Mouse (Mus musculus): Measurements from ENCODE around the gene Cog4.

The Cog4 gene

DNA sequence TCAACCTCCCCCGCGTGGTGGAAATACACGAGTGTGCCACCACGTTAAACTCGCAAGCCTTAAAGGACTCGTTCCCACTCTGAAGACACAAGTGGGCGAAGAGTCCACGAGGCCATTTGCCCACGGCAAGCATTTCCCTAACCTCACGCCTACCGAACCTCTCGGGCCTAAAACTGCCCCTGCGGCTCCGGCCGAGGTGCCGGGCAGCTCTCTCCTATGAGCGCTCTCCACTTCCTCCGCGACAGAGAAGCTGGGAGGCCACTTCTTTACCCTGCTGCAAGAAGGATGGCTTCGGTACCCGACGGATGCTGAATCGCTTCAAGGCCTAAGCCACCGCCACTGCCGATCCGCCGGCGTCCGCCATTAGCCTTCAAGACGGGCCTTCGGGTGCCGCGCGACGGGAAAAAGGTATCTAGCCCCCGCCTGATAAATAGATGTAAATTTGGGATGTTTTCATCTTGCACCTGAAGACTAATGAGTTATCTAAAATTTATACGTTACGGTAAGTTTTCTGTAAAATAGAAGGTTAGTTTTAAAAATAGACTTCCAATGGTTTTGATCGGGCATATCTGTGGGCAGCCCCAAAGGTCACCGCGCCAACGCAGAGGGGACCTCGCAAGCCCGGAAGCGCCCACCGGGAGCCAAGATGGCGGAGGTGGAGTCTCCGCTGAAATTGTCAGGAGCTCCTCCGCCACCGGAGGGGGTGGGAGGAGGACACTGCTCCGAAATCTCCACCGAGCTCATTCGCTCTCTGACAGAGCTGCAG lies at the start of gene Cog4, which contains the start of gene Sf3b3:
TSS of gene Cog4 (plus strand) at position 196 of the 766 bp plus-strand sequence.
TSS of gene Sf3b3 (minus strand) at position 383 of the 766 bp plus-strand sequence.
- peak; percentile 88 for DNase-seq

DNA sequence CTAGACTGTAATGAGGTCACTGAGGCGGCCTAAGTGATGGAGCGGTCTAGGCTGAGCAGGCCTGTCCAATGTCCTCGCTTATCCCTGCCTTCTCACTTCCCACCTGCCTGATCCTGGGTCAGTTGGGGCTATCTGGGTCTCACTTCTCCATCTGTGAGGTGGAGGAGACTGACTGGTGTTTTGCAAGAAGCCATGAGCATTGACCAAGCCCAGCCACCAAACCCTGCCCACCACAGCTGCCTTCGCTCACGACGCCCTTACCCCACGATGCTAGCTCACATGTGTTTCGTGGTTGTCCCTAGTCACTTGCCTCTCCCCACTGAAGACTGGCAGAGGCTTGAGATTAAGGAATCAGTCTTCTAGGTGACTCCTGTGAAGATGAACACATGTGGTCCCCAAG lies 49.3 kb upstream of the Cog4 start:
- DNase-seq = no peak

DNA sequence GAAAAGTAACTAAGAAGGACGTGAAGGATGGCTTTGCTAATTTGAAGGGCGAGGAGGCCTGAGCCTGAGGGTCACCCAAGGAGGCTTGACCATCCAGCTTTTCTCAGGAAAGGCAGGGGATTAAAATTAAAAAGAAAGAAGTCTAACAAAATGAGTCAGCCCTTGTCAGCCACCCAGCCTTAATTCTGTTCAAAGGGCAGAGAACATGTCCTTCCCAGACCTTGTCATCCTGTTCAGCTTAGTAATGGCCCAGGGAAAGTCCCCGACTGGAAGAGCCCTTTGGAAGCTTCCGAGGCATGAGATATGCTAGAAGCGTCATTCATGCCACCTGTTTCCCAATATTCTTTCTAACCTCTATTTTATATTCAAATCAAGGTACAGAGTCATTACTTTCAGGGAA lies 43.4 kb upstream of the Cog4 start:
- no peak for DNase-seq

DNA sequence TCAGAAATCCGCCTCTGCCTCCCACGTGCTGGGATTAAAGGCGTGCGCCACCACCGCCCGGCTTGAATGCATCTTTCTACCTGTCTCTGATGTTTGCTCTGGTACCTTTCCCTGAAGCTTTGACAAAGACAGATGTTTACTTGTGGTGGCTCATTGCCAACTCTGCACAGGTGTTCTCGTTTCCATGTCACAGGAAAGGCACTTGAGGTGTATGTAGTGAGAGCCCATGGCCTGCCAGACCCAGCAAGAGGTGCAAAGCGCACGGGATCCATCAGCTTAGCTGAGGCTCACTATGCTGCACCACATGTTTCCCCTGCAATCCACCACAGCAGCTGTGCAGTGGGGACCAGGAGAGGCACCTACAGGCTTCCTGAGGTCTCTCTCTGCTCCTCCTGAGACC lies 42.5 kb upstream of the Cog4 start:
- peak; percentile 52 for DNase-seq

DNA sequence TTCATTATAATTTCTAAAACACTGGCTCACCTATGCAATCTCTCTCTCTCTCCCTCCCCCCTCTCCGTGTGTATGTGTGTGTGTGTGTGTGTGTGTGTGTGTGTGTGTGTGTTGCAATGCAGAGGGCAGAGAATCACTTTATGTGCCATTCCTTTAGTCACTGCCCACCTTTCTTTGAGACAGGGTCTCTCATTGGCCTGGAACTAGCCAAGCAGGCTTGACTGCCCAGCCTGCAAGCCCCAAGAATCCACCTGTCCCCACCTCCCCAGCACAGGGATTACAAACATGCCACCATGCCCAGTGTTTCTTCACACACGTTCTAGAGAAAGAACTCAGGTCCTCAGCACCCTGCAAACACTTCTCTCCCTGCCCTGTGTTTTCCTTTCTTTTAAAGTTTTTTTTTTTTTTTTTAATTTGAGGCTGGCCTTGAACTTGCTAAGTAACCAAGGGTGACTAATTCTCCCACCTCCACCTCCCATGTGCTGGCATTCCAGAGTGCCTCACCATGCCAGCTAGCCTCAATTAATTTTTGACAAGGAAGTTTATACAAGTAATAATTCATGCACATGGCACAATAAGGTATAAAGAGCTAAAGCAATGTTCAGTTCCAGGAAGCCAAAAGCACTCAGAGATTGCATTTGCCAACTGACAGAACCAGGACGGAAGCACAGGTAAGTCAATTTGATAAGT lies 41.4 kb upstream of the Cog4 start:
- peak; percentile 35 for DNase-seq

DNA sequence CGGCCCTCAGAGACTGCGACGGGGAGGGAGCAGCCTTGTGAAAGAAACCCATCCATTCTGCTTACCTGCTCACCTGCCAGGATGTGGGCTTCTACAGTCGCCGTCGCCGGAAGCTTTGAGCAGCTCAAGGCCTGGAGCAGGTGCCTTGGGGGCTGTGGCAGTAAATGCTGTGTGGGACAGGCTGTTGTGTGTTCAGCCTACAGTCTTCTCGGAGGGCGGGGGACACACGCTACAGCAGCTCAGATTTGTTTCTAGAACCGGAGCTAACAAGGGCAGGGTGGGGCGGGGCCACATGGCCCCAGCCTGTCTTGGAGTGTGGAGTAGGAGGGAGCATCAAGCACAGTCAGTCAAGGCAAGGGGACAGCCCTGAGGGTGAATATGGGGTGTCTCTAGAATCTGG lies 40.7 kb upstream of the Cog4 start, which contains the start of gene Il34:
TSS of gene Il34 (minus strand) at position 256 of the 400 bp plus-strand sequence.
- DNase-seq = peak; percentile 78

DNA sequence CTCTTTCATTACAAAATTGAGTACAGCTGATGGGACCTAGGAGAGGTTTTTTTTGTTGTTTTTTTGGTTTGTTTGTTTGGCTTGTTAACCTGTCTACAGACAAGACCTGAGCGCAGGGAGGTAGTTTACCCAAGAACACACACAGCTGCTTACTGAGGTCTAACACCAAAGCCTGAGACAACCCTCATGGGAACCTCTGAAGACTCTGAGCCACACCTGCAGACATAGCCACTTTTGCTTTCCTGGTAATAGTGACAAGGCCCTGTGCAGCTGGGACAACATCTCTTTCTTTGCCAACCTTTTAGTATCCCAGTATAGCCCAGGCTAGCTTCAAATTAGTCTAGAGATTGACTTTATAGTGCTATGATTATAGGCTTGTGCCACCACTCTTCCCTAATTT lies 40.3 kb upstream of the Cog4 start:
- DNase-seq = peak; percentile 41

DNA sequence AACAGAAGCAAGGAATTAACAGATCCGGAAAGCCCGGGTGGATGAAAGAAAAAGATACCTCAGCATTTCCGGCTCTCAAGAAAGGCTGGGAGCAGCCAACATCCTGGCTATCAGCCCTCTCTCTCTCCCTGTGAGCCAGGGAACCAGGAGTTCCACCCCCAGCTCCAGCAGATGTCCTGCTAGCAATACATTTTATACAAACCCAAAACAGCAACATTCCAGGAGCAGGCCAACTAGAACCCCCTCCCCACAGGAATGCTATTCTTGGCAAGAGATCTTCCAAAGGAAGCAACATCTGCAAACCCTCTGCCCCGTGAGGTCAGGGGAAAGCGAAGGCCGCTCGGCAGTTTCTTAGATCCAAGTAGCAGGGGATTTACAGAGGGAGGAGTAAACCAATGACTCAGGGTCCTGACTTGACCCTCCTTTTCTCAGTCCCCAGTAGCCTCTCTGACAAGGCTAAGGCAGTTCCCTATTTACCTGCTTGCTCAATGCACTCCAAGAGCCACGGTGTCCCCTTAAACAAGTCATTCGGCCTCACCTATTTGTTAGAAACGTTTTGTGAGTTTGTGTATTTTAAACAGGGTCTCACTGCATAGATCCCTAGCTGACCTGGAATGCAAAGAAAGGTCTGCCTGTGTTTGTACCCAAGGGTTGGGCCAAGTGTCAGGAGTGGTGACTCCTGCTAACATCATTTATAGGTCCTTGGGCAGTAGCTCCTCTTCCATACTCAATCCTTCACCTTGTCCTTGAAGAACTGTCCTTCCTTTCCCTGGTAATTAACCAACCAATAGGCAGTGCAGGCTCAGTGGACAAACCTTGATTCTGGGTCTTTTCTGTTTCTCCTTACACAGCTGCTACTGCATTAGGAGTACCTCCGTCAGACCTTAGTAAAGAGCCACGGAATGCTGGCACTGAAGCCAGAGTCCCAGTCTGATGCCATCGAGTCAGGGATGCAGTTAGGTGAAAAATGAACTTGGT lies 37.6 kb upstream of the Cog4 start:
- DNase-seq = no peak

DNA sequence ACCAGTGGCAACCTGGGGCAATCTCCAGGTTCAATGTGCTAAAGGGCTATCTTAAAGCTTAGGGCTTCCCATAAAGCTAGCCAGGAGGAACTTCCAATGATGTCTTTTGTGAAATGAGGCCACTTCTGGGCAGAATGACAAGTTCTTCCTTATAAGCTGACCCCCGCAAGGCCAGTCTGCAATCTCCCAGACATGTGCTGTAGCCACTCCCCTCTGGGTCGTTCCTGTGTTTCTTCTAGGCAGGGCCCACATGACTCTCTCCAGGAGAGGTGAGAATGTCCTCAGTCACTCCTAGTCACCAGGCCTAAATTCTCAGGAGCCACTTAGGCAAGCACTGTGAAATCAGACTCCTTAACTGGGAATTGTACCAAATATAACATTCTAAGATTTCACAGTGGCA lies 36.6 kb upstream of the Cog4 start:
- no peak for DNase-seq

DNA sequence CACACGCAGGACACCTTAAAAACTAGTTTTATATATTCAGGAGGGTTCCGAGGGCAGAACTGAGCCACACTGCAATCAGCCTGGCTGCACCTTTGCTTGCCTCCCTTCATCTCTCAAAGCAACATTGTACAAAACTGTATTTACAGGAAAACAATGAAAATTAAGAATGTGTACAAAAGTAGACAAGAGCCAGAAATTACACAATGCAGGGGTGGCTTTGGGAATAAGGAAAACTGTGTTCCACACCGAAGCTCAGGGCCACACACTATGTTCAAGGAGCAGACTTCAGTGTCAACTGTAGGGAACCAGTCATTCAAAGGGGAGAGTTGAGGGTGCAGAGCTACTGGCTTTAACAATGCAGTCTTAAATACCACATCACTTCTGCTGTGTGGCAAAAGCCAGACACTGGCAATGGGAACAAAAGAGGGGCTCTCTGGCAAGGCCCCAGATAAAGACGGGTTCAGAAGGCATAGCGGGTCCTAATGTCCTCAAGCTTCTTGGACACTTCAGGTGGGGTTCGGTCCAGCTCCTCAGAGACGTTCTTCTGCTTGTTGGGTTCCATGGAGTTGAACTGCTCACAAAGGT lies 35.8 kb upstream of the Cog4 start:
- no peak for DNase-seq

DNA sequence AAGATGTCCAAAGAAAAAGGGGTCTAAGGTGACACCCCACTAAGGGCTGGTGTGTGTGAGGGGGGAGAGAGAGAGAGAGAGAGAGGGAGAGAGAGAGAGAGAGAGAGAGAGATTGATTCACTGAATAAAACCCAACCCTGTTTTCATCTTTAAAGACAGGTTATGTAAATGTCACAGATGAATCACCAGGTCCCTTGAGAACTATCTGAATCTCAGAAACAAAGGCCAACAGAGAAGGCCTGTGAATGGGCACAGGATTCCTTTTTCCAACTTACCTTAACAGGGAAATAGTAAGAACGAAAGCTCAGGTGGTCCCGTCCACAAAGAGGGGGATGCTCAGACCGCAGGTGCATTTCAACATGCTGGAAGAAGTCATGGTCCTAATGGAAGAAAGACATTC lies 35.3 kb upstream of the Cog4 start:
- DNase-seq = no peak

DNA sequence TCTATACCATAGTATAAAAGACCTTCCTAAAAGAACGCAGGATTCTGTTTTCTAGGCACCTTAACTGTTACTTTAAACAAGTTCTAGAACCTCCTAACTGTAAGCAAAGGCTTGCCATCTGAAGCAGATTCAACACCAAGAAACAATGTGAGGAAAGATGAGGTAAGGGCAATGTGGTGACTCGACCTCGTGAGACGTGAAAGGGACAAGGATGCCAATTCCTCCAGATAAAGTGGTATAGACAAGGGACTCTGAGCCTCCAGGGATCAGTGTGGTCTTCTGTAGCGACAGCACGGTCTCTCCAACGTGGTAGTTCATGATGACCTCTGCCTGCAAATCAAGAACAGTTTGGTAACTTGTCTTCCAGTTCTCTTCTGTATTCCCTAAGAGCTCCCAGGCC lies 34.6 kb upstream of the Cog4 start:
- DNase-seq = no peak

DNA sequence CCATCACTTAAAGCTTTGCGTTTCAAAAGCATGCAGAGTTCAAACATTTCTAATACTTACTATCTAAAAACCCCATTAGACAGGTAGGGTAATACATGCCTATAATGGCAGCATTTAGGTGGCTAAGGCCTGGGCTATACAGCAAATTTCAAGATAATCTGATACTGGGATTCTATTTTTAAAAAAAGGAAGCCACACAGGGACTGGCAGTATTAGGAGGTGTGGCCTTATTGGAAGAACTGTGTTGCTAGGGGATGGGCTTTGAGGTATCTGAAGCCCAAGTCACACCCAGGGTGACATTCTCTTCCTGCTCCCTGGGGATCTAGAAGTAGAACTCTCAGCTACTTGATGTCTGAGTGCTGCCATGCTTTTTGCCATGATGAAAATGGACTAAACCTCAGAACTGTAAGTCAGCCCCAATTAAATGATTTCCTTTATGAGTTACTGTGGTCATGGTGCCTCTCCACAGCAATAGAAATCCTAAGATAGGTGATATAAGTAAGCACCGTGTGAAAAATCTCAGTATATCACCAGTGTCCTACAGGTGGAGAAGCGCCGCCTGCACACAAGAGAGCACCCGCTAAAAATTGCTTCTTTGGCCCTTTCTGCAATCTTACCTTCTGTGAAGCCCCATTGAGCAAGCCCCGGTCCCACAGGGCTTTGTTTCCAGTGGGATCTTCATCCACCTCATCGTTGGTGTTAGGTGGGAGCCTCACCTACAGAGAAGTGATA lies 33.9 kb upstream of the Cog4 start:
- DNase-seq = no peak

DNA sequence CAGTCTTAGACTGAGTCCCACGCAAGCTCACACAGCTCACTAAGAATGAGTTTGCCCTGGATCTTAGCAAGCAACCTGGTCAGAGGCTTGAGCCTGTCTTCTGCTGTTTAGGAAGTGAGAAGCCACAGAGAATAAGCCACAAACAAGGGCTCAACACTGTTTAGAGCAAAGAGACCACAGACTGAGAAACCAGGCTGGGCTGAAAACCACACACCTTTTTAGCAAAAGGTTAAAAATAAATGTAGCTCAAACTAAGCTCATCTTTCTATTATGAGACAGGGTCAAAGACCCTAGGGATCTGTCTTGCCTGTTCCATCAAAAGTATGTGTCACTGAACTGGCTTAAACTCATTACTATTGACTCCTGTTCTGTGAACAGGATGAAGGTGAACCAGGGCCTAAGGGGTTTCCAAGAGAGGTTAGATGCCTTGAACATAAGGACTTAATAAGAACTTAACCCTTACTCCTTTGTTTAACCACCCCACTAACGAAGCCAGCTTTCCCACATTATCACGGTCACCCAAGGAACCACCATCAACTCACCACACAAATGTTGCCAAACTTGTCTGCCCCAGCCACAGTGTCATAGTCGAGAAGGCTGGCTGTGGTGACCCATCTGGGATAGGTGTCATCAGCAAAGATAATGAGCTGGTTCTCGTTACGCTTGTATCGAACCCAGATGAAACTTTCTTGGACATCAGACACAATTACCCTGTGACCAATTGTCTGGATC lies 33.2 kb upstream of the Cog4 start:
- no peak for DNase-seq

DNA sequence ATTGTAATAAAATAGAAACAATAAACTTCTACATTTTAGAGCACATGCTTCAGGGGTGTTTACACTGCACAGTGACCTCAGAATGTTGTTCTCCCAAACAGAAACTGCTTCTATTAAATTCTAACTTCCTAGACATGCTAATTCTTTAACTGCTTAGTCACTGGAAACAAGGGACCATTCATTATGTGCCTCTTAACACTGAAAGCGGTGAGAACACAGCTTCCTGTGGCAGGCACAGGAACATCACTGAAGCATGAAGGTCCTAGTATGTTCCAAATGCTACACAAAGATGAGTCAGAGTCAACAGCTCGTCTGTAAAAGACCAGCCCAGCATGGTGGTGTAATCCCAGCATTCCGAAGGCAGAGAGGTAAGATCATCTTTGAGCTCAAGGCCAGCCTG lies 31.1 kb upstream of the Cog4 start:
- DNase-seq = no peak

DNA sequence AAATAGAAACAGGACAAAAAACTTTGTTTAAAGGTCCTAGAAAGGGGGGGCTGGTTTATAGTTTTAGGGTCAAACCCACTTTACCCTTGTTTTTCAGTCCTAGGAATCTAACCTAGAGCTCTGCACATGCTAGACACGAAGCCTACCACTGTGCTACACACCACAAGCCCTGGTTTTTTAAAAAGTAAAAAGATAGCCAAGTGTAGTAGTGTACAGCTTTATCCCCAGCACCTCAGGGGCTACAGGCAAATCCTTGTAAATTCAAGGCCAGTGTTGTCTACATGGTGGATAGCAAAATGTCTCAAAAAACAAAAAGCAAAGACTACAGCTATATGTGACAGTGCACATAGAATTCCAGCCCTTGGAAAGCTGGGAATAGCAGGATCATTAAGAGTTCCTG lies 29.4 kb upstream of the Cog4 start:
- DNase-seq = no peak

DNA sequence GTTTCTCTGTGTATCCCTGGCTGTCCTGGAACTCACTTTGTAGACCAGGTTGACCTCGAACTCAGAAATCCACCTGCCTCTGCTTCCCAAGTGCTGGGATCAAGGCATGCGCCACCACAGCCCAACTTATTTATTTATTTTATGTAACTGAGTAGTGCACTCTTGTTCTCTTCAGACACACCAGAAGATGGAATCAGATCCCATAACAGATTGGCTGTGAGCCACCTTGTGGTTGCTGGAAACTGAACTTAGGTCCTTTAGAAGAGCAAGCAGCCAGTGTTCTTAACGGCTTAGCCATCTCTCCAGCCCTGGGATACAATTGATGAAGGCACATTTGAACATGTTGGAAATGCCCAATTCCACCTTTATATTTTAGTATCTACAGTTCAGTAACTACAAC lies 27.8 kb upstream of the Cog4 start:
- DNase-seq = no peak

DNA sequence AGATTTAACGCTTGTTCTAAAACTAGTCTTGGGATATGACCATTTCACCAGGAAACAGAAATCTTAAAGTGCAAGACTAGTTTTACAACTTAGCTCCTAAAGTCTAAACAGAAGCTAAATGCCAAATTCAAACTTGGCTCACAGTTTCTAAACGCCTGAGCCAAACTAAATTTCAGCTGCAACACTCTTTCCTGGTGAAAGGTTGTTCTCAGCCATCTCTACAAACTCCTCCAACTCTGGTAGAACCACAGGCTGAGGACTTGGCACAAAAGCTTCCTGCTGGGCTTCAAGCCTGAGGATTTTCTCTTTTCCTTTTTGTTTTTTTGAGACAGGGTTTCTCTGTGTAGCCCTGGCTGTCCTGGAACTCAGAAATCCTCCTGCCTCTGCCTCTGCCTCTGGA lies 26.1 kb upstream of the Cog4 start:
- DNase-seq = no peak

DNA sequence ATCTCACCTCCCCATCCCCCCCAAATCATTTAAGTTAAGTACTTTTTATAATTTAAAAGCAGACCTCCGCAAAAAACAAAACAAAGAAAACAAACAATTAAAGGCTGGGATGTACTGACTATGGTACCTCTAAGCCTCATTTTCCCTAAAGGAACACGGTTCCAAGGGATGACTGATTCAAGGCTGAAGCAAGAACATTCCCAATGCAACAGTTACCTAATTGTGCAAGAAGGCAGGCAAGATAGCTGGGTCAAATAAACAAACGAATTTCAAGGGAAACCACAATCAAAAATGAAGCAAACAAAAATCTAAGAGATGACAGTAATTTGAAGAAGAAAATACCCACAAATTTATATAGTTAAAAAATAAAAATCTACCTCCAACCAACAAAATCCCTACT lies 24.4 kb upstream of the Cog4 start:
- DNase-seq = no peak

DNA sequence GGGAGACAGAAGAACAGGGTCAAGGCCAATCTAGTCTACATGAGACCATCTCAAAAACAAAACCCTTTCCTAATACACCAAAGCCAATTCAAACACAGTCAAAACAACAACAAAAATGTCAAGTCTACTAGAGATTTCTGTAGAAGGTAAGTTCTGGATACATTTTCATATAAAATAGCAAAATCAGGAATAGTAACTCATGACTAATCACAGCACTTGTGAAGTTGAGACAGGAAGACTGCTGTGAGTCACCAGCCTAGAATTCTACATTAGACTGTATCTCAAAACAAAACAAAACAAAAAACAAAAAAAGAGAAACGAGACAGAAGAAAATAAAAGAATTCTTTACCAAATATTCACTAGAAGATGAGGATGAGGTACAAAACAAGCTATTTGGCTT lies 21.5 kb upstream of the Cog4 start:
- no peak for DNase-seq

DNA sequence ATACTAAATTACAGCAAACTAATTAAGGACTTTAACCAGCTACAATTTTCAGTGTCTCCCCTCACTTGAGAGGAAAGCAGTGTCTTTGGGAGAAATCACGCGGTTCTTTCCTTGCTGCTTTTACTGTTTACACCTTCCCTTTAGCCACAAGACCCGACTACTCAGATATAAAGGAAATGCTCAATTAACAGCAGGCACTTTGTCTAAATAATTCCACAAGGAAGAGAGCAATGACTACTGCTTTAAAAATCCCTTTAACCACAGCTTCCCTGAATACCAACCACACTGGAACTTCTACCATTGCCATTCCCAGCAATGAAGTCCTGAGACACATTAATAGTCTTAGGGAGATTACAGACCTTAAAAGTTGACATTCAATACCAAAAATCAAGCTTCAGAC lies 17.9 kb upstream of the Cog4 start:
- no peak for DNase-seq

DNA sequence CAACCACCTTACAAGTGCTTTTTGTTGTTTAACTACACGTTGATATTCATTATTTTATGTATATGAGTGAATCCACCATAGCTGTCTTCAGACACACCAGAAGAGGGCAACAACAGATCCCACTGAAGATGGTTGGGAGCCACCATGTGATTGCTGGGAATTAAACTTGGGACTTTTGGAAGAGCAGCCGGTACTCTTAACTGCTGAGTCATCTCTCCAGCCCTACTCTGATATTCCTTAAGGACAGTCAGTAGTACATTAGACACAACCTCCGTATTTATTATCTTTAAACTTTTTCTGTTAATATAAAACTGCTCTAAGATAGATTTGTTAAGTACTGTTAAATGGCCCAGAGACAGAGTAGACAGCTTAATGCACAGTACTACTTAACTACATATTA lies 14.4 kb upstream of the Cog4 start:
- no peak for DNase-seq
